Mouse (Mus musculus) kidney, adult 2 months (tissue): ENCODE measurements around the gene Fabp2.

Experiments used
- CTCF ChIP-seq: fragments of 200-500 bp; conservative IDR thresholded peaks from 2 replicates; pipeline ENCODE4 v1.5.1; 2011; ENCODE audit warnings: low read depth, mild to moderate bottlenecking, control low read depth, low read length, moderate library complexity, mixed read lengths; ENCODE audit not compliant: insufficient read depth, insufficient read length
- POLR2A ChIP-seq: fragments of 200-500 bp; IDR thresholded peaks from one replicate; pipeline ENCODE4 v1.6.1; 2011; ENCODE audit warnings: low read depth, low read length, control low read depth

DNA sequence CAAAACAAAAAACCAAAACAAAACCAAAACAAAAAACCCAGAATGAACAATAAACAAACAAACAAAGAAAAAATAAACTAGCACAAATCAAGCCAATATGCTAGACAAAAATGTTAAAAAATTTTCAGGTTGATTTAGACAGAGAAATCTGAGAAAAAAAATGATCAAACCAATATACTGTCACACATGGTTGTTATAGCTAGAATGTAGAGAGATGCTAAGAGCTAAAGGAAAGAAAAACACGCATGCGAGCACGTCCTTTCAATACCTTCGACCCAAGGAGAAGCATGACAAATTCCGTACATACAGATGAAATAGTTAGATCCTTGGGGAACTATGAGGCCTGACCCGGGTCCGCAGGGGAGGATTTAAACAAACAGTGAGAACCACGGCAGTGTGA is 24.4 kb downstream of the Fabp2 start, which contains the start of gene Gm10959:
- TF ChIP-seq CTCF (no peak), POLR2A (no peak)
